Mouse (Mus musculus): ENCODE results near the gene Dpf3. TPM values are rescaled to one million over a fixed set of nuclear protein-coding genes. Genes with fewer than 3 reads are reported as not detected.

Dpf3 gene
- 0.72 TPM in 1 of 4 replicates, not detected in the others for total RNA-seq (2023)

GRCm38 (mm10) chr12:83487476-83487991 lies at the start of gene Dpf3:
Gene Dpf3, minus strand, starts transcription at chr12:83487716.

GRCm38 (mm10) chr12:83520311-83520890 lies 32.9 kb upstream of the Dpf3 start, which contains the start of gene Dcaf4:
Gene Dcaf4, plus strand, starts transcription at chr12:83520466.

Other genes with a start within 250 kb of the Dpf3 start
- 20.2 to 33.1 TPM (median 23.6 TPM) in 4 replicates for gene Dcaf4, start 32.8 kb upstream of the Dpf3 start, total RNA-seq (2023)
- gene Zfyve1, start 109.5 kb upstream of the Dpf3 start, total RNA-seq (2023), result 28.1 to 34.5 TPM (median 30.8 TPM) in 4 replicates
- gene Rbm25, start 143.5 kb upstream of the Dpf3 start, total RNA-seq (2023), result 344 to 374 TPM (median 345 TPM) in 4 replicates
- gene Psen1, start 200.4 kb upstream of the Dpf3 start, total RNA-seq (2023), result 67.2 to 77.3 TPM (median 72.7 TPM) in 4 replicates